Mouse (Mus musculus) kidney, adult 8-10 months (tissue): ENCODE results near the gene Tbc1d14.
A peak's percentile ranks its signal among the peaks of the same experiment; 100 is the strongest.

Experiments
- DNase-seq, 2 experiments: peaks; one replicate each; pipeline ENCODE4 v3.0.0; 2022

Tbc1d14 gene

DNA sequence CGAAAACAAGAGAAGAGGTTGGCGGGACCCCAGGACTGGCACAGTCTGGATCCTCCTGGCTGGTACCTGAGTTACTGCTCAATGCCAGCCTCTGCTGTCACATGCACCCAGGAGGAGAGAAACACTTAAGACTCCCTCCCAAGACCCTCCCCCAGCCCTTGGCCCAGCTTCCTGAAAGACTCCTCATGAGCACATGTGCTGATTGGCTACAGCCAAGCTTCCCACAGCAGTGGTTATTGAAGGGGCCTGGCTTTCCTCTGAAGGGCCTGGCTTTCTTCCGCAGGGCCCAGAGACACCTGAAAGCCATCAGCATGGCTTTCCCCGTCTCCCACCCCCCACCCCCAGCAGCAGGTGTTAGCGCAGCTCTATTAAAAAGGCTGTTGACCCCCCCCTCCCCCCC, at the start of gene Tbc1d14:
Gene Tbc1d14 (minus strand): TSS at position 101 of the 400 bp plus-strand sequence.
- DNase-seq, result no peak

DNA sequence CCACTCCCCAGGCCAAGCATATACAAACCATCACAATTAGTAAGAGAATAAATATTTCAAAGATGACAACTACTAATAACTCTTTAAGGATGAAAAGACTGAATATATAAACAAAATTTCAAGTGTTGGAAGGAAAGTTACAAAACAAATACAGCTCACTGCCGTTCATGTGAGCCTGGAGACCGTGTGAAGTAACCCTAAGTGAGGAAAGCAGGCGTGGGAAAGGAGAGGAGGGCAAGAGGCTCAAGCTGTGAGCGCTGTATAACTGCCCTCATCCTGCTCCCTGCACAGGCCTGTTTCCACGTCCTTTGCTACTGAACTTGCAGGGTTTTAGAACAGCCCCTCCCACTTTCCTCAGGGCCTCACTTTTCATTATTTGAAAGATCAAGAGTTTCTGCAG, 32.5 kb upstream of the Tbc1d14 start:
- no peak for DNase-seq

DNA sequence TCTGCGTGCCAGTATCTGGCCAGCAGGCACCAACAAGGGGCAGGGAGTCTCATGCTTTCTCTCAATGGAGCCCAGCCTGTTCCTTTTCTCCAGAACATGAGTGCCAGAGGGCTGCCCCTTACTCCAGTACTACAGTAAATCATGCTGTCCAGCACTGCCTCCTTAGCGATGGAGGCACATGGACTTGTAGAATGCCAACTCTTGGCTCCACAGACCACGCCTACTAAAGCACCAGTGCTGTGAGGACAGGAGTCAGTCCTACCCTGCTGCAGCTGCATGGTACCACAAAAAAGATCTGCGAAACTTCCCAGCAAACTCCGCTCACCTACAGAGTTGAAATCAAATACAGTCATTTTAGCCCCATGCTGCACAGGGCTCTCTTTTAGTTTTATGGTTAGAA, 30.6 kb upstream of the Tbc1d14 start:
- no peak for DNase-seq

DNA sequence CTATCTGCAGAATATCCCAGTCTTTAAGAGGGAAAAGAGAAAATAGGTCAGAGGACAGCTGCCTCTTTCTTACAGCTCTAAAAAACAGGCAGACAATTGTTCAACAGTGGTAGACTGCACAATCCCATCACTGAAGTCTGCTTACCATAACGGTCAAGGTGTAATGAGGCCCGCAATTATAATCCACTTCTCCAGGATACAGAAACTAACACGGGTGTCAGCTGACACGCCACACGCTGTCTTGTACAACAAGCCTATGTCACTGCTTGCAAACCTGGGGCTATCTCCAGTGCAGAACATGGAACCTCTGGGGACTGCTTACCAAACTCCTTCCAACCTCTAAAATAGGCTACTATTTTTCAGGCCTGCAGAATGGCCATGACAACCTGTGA, 28.0 kb upstream of the Tbc1d14 start:
- no peak for DNase-seq

- DNase-seq, result no peak
These were observed 27.5 kb upstream of the Tbc1d14 start for GRCm38 (mm10) chr5:36620409-36621057.

GRCm38 (mm10) chr5:36618890-36619289, 25.8 kb upstream of the Tbc1d14 start:
- DNase-seq, result no peak

- DNase-seq, result no peak
These were observed 25.3 kb upstream of the Tbc1d14 start for GRCm38 (mm10) chr5:36618356-36618755.

- DNase-seq, result no peak
These were observed 21.0 kb upstream of the Tbc1d14 start for GRCm38 (mm10) chr5:36614124-36614523.

DNA sequence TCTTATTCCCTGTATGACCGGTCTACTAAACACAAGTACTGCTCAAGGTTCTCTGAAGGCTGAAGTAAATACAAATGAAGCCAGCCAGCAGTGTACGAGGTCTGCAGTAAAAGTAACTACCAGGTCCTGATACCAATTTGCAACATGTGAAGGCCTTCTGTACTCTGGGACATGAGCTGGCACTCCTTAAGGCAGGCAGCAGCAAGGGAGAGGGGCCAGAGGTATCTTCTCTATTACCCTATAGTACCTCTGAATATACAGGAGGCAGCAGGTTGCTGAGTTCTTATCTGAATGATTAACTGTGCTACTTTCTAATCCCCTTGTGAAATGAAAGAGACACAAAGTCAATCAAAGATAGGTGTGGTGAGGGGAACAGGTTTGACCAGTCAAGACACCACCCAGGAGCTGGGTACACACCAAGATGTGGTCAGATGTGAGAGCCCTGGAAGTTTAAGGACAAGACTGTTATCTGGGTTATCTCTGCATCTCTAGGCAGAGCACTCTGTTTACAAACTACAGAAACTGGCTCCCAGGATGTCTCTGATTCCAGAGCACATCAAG, 15.9 kb upstream of the Tbc1d14 start:
- no peak for DNase-seq

GRCm38 (mm10) chr5:36603031-36603430, 10.0 kb upstream of the Tbc1d14 start:
- peak in 1 of 2 experiments; percentile 54 for DNase-seq

DNA sequence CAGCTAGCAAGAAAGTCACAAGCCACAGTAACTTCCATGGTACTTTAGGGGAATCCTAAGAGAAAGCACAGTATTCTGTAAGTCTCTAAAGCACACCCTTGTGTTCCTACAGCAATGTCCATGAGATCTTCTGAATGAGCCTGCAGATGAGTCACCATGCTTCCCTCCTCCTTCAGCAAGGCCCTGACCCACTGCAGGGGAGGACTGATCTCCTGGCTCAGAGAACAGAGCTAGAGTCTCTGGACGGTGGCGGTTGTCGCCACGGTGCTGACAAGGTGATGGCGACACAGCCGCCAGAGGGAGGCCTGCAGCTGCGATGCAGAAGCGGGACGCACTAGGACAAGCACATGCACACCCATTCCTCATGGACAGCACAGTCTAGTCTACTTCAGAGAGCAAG, 9.0 kb upstream of the Tbc1d14 start:
- no peak for DNase-seq

- no peak for DNase-seq
These were observed 8.4 kb upstream of the Tbc1d14 start for GRCm38 (mm10) chr5:36601492-36601891.

DNA sequence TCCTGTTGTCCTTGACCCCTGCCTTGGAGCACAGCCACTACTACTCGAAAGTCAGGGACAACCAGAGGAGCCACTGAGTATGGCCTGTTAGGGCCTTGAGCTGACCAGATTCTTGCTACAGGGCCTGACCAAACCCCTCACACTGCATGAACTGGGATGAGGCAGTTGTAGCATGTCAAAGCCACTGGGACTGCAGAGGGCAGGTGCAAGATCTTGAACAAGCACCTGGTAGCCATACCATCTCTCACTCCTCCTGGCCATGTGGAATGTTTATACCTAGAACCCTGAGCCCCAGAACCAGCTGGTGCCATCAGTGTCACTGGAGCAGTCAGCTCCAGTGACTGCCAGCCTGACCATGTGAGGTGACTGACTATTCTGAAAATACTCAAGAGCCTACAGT, 5.8 kb upstream of the Tbc1d14 start:
- DNase-seq, result no peak

DNA sequence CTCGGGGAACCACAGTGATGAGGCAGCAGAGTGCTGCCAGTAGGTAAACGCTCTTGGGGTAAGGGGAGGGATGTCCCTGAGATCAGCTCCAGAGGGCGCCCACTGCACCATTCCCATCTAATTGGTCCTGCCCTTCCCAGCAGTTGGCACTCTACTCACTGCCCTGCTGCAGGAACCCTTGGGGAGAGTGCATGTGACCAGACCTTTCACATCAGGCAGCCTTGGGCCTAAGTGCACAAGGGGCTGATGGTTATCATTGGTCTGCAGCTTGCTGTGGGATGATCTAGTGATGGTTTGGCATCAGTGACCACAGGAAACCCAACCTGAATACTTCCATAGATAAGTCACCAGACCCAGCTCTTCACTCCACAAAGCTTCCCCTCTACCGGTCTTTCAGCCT, 4.6 kb upstream of the Tbc1d14 start:
- no peak for DNase-seq

DNA sequence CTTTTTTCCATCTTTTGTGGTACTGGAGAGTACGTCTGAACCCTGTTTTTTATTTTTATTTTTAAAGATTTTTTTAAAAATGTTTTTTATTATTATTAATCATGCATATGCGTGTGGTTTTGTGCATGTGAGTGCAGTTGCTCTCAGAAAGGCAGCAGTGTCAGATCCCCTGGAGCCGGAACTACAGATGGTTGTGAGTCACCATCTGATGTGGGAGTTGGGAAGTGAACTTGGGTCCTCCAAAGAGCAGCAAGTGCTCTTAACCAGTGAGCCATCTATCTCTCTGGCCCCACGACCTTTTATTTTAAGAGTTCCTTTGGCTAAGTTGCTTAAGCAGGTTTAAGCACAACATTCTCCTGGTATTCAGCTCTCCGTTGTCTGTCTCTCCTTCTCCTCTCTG, 3.1 kb upstream of the Tbc1d14 start:
- DNase-seq, result no peak

DNA sequence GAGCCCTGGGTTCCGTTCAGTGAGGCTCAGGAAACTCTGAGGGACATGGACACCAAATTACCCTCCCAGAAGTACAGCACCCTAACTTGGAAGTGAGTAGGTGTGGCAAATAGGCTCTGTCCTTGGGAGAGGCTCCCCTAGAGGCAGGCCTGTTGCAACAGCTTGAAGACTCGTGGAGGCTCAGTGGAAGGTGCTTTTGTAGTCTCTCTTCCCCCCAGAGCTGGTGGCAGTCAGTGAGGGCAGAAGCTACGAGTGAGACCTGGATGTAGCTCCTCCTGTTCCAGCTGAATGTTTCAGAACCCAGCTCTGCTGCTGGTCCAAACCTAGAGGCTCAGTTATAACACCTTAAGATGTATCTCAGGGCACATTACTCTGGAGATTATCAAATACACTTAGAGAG, 2.0 kb upstream of the Tbc1d14 start:
- no peak for DNase-seq

DNA sequence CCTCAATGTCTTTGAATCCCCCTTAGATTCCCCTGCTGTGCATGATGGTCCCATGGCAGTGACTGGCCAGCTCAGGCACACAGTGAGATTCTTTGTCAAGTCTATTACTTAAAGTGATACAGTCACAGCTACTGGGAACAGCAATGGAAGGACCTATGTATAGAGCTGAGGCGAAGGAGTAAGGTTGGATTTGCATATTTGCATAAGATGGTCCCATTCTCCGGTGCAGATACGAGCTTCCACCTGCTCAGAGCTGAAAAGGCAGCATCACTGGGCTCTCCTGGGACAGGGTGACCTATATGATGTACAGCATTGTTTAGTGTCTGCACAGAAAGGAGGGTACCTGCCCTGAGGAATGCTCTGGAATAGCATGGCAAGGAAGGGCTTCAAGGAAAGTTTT, 1.3 kb upstream of the Tbc1d14 start:
- no peak for DNase-seq

GRCm38 (mm10) chr5:36590499-36590920, 2.6 kb downstream of the Tbc1d14 start:
- no peak for DNase-seq

DNA sequence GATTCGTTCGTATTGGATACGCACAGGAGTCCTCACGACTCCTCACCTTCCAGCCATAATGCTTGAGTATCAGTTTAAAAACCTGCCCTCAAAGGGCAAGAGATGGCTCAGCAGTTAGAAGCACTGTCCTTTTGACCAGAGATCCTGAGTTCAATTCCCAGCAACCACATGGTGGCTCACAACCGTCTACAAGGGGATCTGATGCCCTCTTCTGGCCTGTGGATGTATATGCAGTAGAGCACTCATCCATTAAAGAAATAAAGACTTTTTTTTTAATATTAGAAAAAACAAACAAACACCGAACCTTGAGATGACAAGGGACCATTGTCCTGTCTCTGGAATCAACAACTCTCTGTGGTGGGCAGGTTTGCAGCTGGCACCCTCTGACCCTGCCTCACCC, 8.8 kb downstream of the Tbc1d14 start:
- no peak for DNase-seq

DNA sequence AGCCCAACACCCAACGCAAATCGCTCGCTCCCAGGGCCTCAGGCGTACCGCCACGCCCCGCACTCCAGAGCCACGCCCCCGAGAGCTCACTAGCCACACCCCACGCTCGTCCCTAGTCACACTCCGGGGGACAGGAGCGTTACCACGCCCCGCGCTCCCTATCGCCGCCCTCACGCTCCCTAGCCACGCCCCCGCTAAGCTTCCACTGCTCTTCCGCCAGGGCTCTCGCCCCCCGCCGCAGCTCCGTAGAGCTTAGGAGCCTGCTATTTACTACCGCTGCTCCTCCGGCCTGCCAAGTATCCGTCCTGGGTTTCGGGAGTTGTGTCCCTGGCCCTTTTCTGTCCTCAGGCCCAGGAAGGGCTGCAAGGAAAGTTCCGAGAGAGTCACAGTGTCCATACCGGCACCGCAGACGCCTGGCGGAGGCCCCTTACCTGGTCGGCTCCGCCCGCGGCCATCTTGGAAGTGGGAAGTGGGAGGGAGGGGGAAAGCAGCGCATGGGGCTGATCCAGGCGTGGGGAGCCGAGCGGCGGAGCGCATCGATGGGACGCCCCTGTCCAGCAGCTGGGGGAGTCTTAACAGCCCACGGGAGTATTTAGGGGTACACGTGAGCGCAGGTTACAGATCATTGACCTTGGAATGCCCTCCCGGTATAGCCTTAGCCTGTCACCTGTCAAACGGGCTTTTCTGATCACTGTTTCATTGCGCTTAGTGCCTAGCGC, 11.0 kb downstream of the Tbc1d14 start:
- DNase-seq, result peak; percentile 100

DNA sequence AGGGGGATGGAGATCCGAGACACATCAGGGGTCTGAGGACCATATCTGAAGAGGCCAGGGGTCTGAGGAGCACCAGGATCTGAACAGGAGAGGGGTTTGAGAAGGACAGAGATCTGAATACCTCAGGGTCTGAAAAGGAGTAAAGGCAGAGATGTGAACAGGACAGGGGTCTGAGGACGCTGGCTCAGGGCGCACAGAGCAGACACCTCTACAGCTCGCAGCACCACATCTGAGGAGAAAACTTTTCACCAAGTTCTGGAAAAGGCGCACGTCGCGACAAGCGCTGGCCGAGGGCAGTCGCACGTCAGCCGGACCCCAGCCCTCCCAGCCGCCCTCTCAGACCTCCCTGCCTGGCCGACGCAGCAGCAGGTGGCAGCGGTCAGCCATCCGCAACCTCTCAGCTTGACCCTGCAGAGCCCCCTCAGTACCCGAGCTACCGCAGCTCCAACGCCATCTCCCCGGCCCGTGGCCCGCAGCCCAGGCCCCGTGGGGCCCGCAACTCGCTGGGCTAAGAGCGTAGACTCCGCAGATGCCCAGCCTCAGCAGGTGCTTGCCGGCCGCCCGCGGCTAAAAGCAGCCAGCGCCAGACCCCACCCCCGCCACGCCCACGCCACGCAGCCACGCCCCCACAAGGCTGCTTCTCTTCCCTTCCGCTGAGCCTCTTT, 11.7 kb downstream of the Tbc1d14 start:
- DNase-seq, result no peak

DNA sequence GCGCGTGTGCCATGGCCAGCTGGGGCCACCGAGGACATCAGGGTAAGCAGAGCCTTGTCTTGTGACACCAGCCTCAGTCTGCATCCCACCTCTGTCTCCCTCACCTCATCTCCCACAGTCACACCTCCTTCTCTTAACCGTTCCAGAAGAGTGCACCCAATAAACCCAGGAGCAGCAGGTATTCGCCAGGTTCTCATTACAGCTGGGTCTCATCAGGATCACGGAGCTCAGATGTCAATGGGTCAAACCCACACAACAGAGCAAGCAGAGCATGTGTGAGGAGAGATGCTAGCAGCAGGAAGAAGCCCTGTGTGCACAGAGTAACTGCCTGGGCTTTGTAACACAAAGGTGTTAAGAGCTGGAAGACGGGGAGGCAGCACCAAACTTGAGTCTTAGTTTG, 13.1 kb downstream of the Tbc1d14 start:
- no peak for DNase-seq

DNA sequence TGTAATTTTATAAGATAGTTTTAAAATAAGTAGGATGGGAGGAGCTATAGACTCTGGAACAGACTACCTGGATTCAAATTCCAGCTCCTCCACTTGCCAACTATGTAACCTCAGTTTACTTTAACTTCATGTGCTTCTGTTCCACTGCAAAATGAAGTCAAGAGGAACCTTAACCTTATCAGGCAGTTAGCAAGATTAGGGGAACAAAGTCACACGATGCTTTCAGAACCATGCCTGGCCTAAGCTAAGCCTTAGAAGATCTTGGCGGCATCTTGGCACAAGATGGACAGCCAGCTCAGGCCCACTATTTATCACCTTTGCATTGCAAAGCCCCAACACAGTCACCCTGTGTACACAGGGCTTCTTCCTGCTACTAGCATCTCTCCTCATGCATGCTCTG, 14.1 kb downstream of the Tbc1d14 start:
- no peak for DNase-seq

GRCm38 (mm10) chr5:36576457-36576856, 16.6 kb downstream of the Tbc1d14 start:
- DNase-seq, result no peak
